Mouse (Mus musculus): ENCODE results near the gene Nfia.

GRCm38 (mm10) chr4:97809582-97810295 lies 37.2 kb downstream of the Nfia start:
- TF ChIP-seq GATA1 (IDR thresholded peaks at IDR 0.05; ENCODE audit: borderline replicate concordance, low read length) = no peak
- TF ChIP-seq FLI1 (IDR thresholded peaks at IDR 0.05; ENCODE audit: low read length) = no peak
